Mouse (Mus musculus) naive thymus-derived CD4-positive, alpha-beta T cell, adult 5 months (primary cell): ENCODE measurements around the gene Gtf2h5. TPM values are rescaled to one million over a fixed set of nuclear protein-coding genes. Genes with fewer than 3 reads are reported as not detected.

Experiments used
- polyA plus RNA-seq: library from polyadenylated mRNA; unstranded; fragments of 100-300 nt; shearing (Covaris generic); gene quantifications from one replicate; pipeline ENCODE4 v1.2.1, GENCODE M21; 2017

The Gtf2h5 gene
- 58.9 TPM for polyA plus RNA-seq

GRCm38 (mm10) chr17:6079287-6080122, at the start of gene Gtf2h5, which contains the start of gene Serac1:
Gtf2h5 (plus strand) TSS chr17:6079786.
Serac1 (minus strand) TSS chr17:6079741.

GRCm38 (mm10) chr17:6106361-6107014, 26.9 kb downstream of the Gtf2h5 start, which contains the start of gene Tulp4:
Tulp4 (plus strand) TSS chr17:6106437.

Other genes starting within 250 kb of the Gtf2h5 start
- gene Snx9, start 238.5 kb upstream of the Gtf2h5 start, polyA plus RNA-seq: 6.2 TPM
- gene Synj2, start 138.5 kb upstream of the Gtf2h5 start, polyA plus RNA-seq: 21.7 TPM
- 3.2 TPM for gene Serac1, start within 50 bp of the Gtf2h5 start, polyA plus RNA-seq
- gene Tulp4, start 26.7 kb downstream of the Gtf2h5 start, polyA plus RNA-seq: 103 TPM
- 7.1 TPM for gene Tmem181a, start 177.1 kb downstream of the Gtf2h5 start, polyA plus RNA-seq
- 2.0 TPM for gene Dynlt1a, start 237.7 kb downstream of the Gtf2h5 start, polyA plus RNA-seq